ENCODE assay signal across 19 mouse cellular contexts in the genomic region with DNA sequence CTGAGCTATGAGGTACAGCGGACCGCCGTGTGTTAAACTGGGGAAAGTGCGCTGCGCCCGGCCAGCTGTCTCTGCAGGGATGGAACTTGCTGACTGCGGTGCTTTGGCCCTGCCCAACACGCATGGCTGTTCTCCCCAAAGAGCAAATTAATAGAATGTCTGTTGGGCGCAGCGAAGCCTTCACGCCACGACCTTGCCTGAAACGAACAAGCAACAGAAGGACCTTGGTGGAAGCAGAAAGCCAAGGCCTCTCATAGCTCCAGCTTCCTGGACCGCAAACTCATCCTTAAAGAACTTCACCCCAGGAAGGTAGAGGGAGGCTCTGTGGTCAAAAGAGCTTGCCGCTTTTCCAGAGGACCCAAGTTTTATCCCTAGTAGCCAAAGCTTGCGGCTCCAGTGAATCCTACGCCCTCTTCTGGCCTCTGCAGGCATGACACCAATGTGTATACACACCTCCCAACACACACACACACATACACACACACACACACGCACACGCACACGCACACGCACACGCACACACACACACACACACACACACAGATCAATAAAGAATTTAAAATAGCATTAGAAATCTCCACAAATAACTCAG.
DNase-seq lines count a peak whose midpoint lies in the region; ATAC-seq and TF ChIP-seq lines count a peak whose summit lies in the region.
"Had no signal": no experiment of that assay in that cellular context is flagged by ENCODE, and none has a peak within 500 bp of the region (broad histone marks: within the 10 kb centered on the region; RNA-seq: fewer than 3 reads in every experiment).

No protein-coding gene starts in this region.

- ATAC-seq in neural tube, embryonic 13.5 days (ENCODE audit: low read depth) = no peak
- ATAC-seq in neural tube, embryonic 15.5 days (ENCODE audit: low FRiP score) = no peak

- no peaks in the 10 kb centered on the region for H3K36me3 ChIP-seq in neural tube, embryonic 13.5 days
- no peaks in the 10 kb centered on the region for H3K36me3 ChIP-seq in neural tube, embryonic 15.5 days
- H3K36me3 ChIP-seq in testis, adult 2 months (ENCODE audit: control insufficient read depth, insufficient read depth, low read length) = no peaks in the 10 kb centered on the region
- no peaks in the 10 kb centered on the region for H3K36me3 ChIP-seq in midbrain, embryonic 10.5 days
- H3K36me3 ChIP-seq: embryonic facial prominence, embryonic 13.5 days; heart, embryonic 15.5 days; limb, embryonic 10.5 days; liver, embryonic 13.5 days had no signal

- DNase-seq in adrenal gland, adult (ENCODE audit: inconsistent age in 2 of 2, low spot score in 1 of 2) = peak; percentile 65 to 84
- no peak for DNase-seq in adrenal gland, adult 18-20 months (ENCODE audit: low spot score in 2 of 2)
- peak; percentile 51 for DNase-seq in adrenal gland, postnatal 14 days
- DNase-seq in midbrain, embryonic 10.5 days (ENCODE audit: low spot score) = no peak
- DNase-seq in left cerebral cortex, postnatal 4 days = no peak
- DNase-seq: cerebellum, adult 9-10 months; gastrocnemius, postnatal 14 days; heart, adult 2 months; liver, embryonic 13.5 days; lung, postnatal 10 days; right cerebral cortex, postnatal 25 days; thymus, adult 18-20 months had no signal

- TF ChIP-seq POLR2A in testis, adult 2 months (IDR thresholded peaks at IDR 0.05; ENCODE audit: control insufficient read depth, low read depth, low read length) = no peak

- no peak overlapping the region for H3K9ac ChIP-seq in neural tube, embryonic 13.5 days
- H3K9ac ChIP-seq in neural tube, embryonic 15.5 days (replicated peaks) = no peak overlapping the region
- H3K9ac ChIP-seq: embryonic facial prominence, embryonic 13.5 days; heart, embryonic 15.5 days; liver, embryonic 13.5 days had no signal

- 0 out of 2 replicates have a peak, but pooled peaks cover 4% of the 10 kb centered on the region for H3K4me1 ChIP-seq in neural tube, embryonic 13.5 days (replicated peaks)
- peaks cover 3% of the 10 kb centered on the region; the same call in 1 of the 2 replicates for H3K4me1 ChIP-seq in neural tube, embryonic 15.5 days
- peaks cover 2% of the 10 kb centered on the region; the same call in 1 of the 2 replicates for H3K4me1 ChIP-seq in testis, adult 2 months (ENCODE audit: control insufficient read depth, insufficient read depth, low read length)
- H3K4me1 ChIP-seq in midbrain, embryonic 10.5 days = no peaks in the 10 kb centered on the region
- H3K4me1 ChIP-seq: embryonic facial prominence, embryonic 13.5 days; heart, embryonic 15.5 days; liver, embryonic 13.5 days; megakaryocyte, embryonic 14.5 days had no signal

- no peak overlapping the region for H3K4me2 ChIP-seq in neural tube, embryonic 13.5 days
- H3K4me2 ChIP-seq in neural tube, embryonic 15.5 days = no peak overlapping the region
- H3K4me2 ChIP-seq: embryonic facial prominence, embryonic 13.5 days; heart, embryonic 15.5 days; liver, embryonic 13.5 days had no signal

- intact Hi-C loops in left cerebral cortex, postnatal 4 days (cut with DNase I) = no loop called here

- no peak overlapping the region for H3K4me3 ChIP-seq in neural tube, embryonic 13.5 days
- no peak overlapping the region for H3K4me3 ChIP-seq in neural tube, embryonic 15.5 days (replicated peaks)
- H3K4me3 ChIP-seq in testis, adult 2 months (ENCODE audit: control insufficient read depth, low read depth, low read length) = no peak overlapping the region; the same call in 1 of the 2 replicates
- no peak overlapping the region for H3K4me3 ChIP-seq in midbrain, embryonic 10.5 days
- H3K4me3 ChIP-seq: embryonic facial prominence, embryonic 13.5 days; heart, adult 2 months; heart, embryonic 15.5 days; limb, embryonic 10.5 days; liver, embryonic 13.5 days; megakaryocyte, embryonic 14.5 days had no signal

- 84% methylated on average over 22 of the region's 22 CpGs for WGBS in neural tube, embryonic 13.5 days
- WGBS in neural tube, embryonic 15.5 days = 80% methylated on average over 22 of the region's 22 CpGs
- WGBS in midbrain, embryonic 10.5 days = 89% methylated on average over 22 of the region's 22 CpGs

- no peaks in the 10 kb centered on the region for H3K27me3 ChIP-seq in neural tube, embryonic 13.5 days
- H3K27me3 ChIP-seq in neural tube, embryonic 15.5 days (replicated peaks) = no peaks in the 10 kb centered on the region
- H3K27me3 ChIP-seq in testis, adult 2 months (ENCODE audit: control insufficient read depth, insufficient read depth, low read length) = no peaks in the 10 kb centered on the region
- H3K27me3 ChIP-seq in midbrain, embryonic 10.5 days (ENCODE audit: low read depth, poor library complexity, severe bottlenecking) = no peaks in the 10 kb centered on the region
- H3K27me3 ChIP-seq: embryonic facial prominence, embryonic 13.5 days; heart, embryonic 15.5 days; liver, embryonic 13.5 days had no signal

- peak; percentile 37; the same call in 1 of the 2 replicates for TF ChIP-seq CTCF in testis, adult 2 months (IDR thresholded peaks at IDR 0.05; ENCODE audit: control insufficient read depth, insufficient read depth, insufficient replicate concordance, low read depth, low read length)

- no peaks in the 10 kb centered on the region for H3K9me3 ChIP-seq in neural tube, embryonic 13.5 days
- H3K9me3 ChIP-seq in neural tube, embryonic 15.5 days (replicated peaks) = no peaks in the 10 kb centered on the region
- H3K9me3 ChIP-seq in midbrain, embryonic 10.5 days (replicated peaks) = no peaks in the 10 kb centered on the region
- H3K9me3 ChIP-seq: embryonic facial prominence, embryonic 13.5 days; heart, embryonic 15.5 days; limb, embryonic 10.5 days; liver, embryonic 13.5 days had no signal

- peak overlapping the region; percentile 33; the same call in 1 of the 2 replicates for H3K27ac ChIP-seq in neural tube, embryonic 13.5 days (replicated peaks)
- no peak overlapping the region for H3K27ac ChIP-seq in neural tube, embryonic 15.5 days (replicated peaks)
- no peak overlapping the region for H3K27ac ChIP-seq in testis, adult 2 months (ENCODE audit: control insufficient read depth, insufficient read depth, low read depth, low read length)
- no peak overlapping the region for H3K27ac ChIP-seq in midbrain, embryonic 10.5 days (replicated peaks)
- H3K27ac ChIP-seq: embryonic facial prominence, embryonic 13.5 days; heart, adult 2 months; heart, embryonic 15.5 days; limb, embryonic 10.5 days; liver, embryonic 13.5 days had no signal

Comparison
In these comparisons a context has a peak if more than half of its experiments do, and no peak if none do; other contexts are left out.
1. DNase-seq: peak in adrenal gland, adult (2 of 2) and adrenal gland, postnatal 14 days (single experiment); none in adrenal gland, adult 18-20 months (0 of 2), midbrain, embryonic 10.5 days (single experiment) and left cerebral cortex, postnatal 4 days (single experiment).